Mouse (Mus musculus) urinary bladder, postnatal 4 days (tissue): ENCODE results near the gene Card6.
"Not testable (repeated sequence)": the region's sequence is repeated elsewhere in the genome, so short reads cannot be mapped to it uniquely, and the experiment has no call there.

ENCODE experiments used
- DNase-seq, 2 experiments: peaks; one replicate each; pipeline ENCODE4 v3.0.0; 2021 to 2022; ENCODE audit warnings: low spot score in 2 of 2

Card6 gene

GRCm38 (mm10) chr15:5130887-5131668, 22.7 kb upstream of the Card6 start:
- DNase-seq: not testable (repeated sequence)

- DNase-seq: no peak
Observed at GRCm38 (mm10) chr15:5129111-5129805, 20.9 kb upstream of the Card6 start.

- DNase-seq: no peak
Observed at GRCm38 (mm10) chr15:5128176-5128940, 20.0 kb upstream of the Card6 start.

GRCm38 (mm10) chr15:5127487-5127886, 19.1 kb upstream of the Card6 start:
- DNase-seq: no peak

- no peak for DNase-seq
Observed at GRCm38 (mm10) chr15:5126456-5126855, 18.1 kb upstream of the Card6 start.

- no peak for DNase-seq
Observed at GRCm38 (mm10) chr15:5121535-5122313, 13.4 kb upstream of the Card6 start.

GRCm38 (mm10) chr15:5119707-5120106, 11.4 kb upstream of the Card6 start:
- no peak for DNase-seq

GRCm38 (mm10) chr15:5119192-5119591, 10.9 kb upstream of the Card6 start:
- DNase-seq: no peak

- no peak for DNase-seq
Observed at GRCm38 (mm10) chr15:5118626-5119025, 10.3 kb upstream of the Card6 start.

GRCm38 (mm10) chr15:5117031-5117601, 8.8 kb upstream of the Card6 start:
- no peak for DNase-seq

GRCm38 (mm10) chr15:5116270-5117030, 8.1 kb upstream of the Card6 start, which contains the start of gene Rpl37:
Gene Rpl37 (plus strand): TSS chr15:5116645.
- peak; percentile 99 to 100 for DNase-seq

- DNase-seq: no peak
Observed at GRCm38 (mm10) chr15:5115173-5115572, 6.8 kb upstream of the Card6 start.

GRCm38 (mm10) chr15:5112651-5113050, 4.3 kb upstream of the Card6 start:
- no peak for DNase-seq

- no peak for DNase-seq
Observed at GRCm38 (mm10) chr15:5108655-5109040, 309 bp upstream of the Card6 start.

GRCm38 (mm10) chr15:5106293-5106692, 2.0 kb downstream of the Card6 start:
- DNase-seq: no peak

GRCm38 (mm10) chr15:5105891-5106290, 2.4 kb downstream of the Card6 start:
- no peak for DNase-seq

GRCm38 (mm10) chr15:5102312-5102711, 6.0 kb downstream of the Card6 start:
- no peak for DNase-seq

GRCm38 (mm10) chr15:5097376-5097775, 11.0 kb downstream of the Card6 start:
- DNase-seq: no peak

- DNase-seq: no peak
Observed at GRCm38 (mm10) chr15:5095534-5096301, 12.6 kb downstream of the Card6 start.

GRCm38 (mm10) chr15:5090131-5090530, 18.2 kb downstream of the Card6 start:
- no peak for DNase-seq
